Mouse (Mus musculus) stomach, embryonic 16.5 days (tissue): ENCODE results near the gene Pfdn5. TPM values are rescaled to one million over a fixed set of nuclear protein-coding genes. Genes with fewer than 3 reads are reported as not detected.
"Not testable (repeated sequence)": the region's sequence is repeated elsewhere in the genome, so short reads cannot be mapped to it uniquely, and the experiment has no call there.

ENCODE experiments used
- ATAC-seq: fragments of 200-750 bp; cut with Nextera tagmentation; 2 replicates; pipeline ENCODE4 v1.8.0; 2017; ENCODE audit warnings: moderate number of reproducible peaks, moderate TSS enrichment; ENCODE audit not compliant: insufficient read depth, low FRiP score
- H3K27ac ChIP-seq: fragments of 300-500 bp; sonication (generic); 2 replicates; pipeline ENCODE4 v1.5.1; 2014; ENCODE audit warnings: low read length
- H3K27me3 ChIP-seq: fragments of 300-500 bp; sonication (generic); 2 replicates; pipeline ENCODE4 v1.6.1; 2014; ENCODE audit warnings: low read length, control low read depth, mixed read lengths; ENCODE audit not compliant: control insufficient read depth, insufficient read depth
- H3K36me3 ChIP-seq: fragments of 300-500 bp; sonication (generic); 2 replicates; pipeline ENCODE4 v1.6.1; 2014; ENCODE audit warnings: low read length; ENCODE audit not compliant: control insufficient read depth, insufficient read depth
- H3K4me1 ChIP-seq: fragments of 300-500 bp; sonication (generic); 2 replicates; pipeline ENCODE4 v1.6.1; 2014; ENCODE audit warnings: low read length, control low read depth, mixed read lengths; ENCODE audit not compliant: control insufficient read depth, insufficient read depth
- H3K4me2 ChIP-seq: fragments of 300-500 bp; sonication (generic); 2 replicates; pipeline ENCODE4 v1.6.1; 2014; ENCODE audit warnings: low read depth, low read length, mixed read lengths
- H3K4me3 ChIP-seq: fragments of 300-500 bp; sonication (generic); replicated peaks from 2 replicates; pipeline ENCODE4 v1.5.1; 2014; ENCODE audit warnings: mild to moderate bottlenecking, low read length
- H3K9ac ChIP-seq: fragments of 300-500 bp; sonication (generic); 2 replicates; pipeline ENCODE4 v1.6.1; 2014; ENCODE audit warnings: low read length
- H3K9me3 ChIP-seq: fragments of 300-500 bp; sonication (generic); replicated peaks from 2 replicates; pipeline ENCODE4 v1.6.1; 2016; ENCODE audit warnings: low read length, control low read depth; ENCODE audit not compliant: control insufficient read depth
- WGBS: fragments of 180-500 bp; shearing (Covaris S2); extraction: QIAGEN DNeasy Blood & Tissue Kit; methylation state at CpG from one replicate; pipeline ENCODE4 v1.1.7; 2014; 5-methylcytosine and 5-hydroxymethylcytosine counted together
- polyA plus RNA-seq: library from polyadenylated mRNA; unstranded; fragments of >200 nt; fragmentation: Nextera tagmentation; extraction: Ambion mirVana; gene quantifications from 2 replicates; pipeline ENCODE4 v1.2.1, GENCODE M21; 2015

Gene Pfdn5
- polyA plus RNA-seq, 1 experiment from 2014 or later: 321 TPM

DNA sequence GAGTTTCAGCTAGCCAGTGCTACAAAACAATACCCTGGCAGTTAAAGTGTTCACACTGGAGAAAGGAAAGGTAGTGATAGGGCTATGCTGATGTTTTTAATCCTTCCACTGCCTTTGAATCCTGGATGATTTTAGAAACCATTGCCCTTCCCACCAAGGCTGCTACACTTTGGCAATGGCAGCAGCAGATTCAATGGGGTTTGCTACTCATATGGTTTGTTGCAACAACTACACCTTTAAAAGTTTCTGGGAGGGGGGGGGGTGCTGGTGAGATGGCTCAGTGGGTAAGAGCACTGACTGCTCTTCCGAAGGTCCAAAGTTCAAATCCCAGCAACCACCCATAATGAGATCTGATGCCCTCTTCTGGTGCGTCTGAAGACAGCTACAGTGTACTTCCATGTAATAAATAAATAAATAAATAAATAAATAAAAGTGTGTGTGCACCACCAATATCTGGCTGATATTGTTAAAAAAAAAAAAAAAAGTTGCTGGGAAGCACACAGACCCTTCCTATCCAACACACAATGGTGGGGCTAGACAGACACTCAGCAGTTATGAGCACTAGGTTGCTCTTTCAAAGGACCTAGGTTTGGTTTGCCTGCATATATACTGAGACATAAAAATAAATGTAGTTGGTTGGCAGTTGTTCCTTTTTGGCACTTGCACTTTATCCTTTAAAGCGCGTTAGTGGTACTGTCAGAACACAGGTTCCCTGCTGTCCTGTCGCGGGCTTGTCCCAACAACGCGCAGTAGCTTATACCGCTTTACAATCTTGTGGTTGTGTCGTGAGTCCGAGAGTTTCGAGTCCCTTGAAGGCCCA is 1.1 kb upstream of the Pfdn5 start:
- no peak overlapping the region for H3K27ac ChIP-seq
- no peaks in the 10 kb centered on the region for H3K9me3 ChIP-seq
- 74% methylated on average over 12 of the region's 12 CpGs for WGBS
- H3K36me3 ChIP-seq: peaks cover 9% of the 10 kb centered on the region; the same call in 1 of the 2 replicates
- H3K4me1 ChIP-seq: peaks cover 10% of the 10 kb centered on the region; the same call in 1 of the 2 replicates
- H3K4me3 ChIP-seq: 0 out of 2 replicates have a peak overlapping the region, but pooled peaks have one; percentile 76
- no peak overlapping the region for H3K9ac ChIP-seq
- ATAC-seq: no peak
- no peaks in the 10 kb centered on the region for H3K27me3 ChIP-seq
- peak overlapping the region; percentile 22; the same call in 1 of the 2 replicates for H3K4me2 ChIP-seq

DNA sequence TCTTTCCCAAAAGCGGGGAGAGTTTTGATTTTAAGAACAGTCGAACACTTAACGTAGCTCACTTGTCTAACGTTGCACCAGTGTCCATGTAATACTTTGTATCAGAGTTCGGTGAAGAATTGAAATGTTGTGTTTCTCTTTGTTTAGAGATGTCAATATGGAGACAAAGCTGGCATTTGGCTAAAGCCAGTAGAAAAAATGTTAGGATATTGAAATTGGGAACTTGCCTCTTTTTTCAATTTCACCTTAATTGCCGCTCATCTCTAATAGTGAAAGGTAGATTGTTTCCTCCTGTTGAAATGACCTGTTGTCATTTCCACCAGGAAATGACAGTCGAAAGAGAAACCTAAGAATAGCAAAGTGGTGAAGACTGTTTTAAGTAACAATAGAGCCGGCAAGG is 976 bp downstream of the Pfdn5 start:
- peak overlapping the region; percentile 70 for H3K4me2 ChIP-seq
- peaks cover 10% of the 10 kb centered on the region; the same call in 1 of the 2 replicates for H3K4me1 ChIP-seq
- WGBS: 56% methylated on average over 8 of the region's 8 CpGs
- H3K36me3 ChIP-seq: peaks cover 5% of the 10 kb centered on the region; the same call in 1 of the 2 replicates
- no peaks in the 10 kb centered on the region for H3K27me3 ChIP-seq
- no peak overlapping the region for H3K27ac ChIP-seq
- no peaks in the 10 kb centered on the region for H3K9me3 ChIP-seq
- no peak for ATAC-seq
- H3K4me3 ChIP-seq: peak overlapping the region; percentile 76
- H3K9ac ChIP-seq: peak overlapping the region; percentile 81

DNA sequence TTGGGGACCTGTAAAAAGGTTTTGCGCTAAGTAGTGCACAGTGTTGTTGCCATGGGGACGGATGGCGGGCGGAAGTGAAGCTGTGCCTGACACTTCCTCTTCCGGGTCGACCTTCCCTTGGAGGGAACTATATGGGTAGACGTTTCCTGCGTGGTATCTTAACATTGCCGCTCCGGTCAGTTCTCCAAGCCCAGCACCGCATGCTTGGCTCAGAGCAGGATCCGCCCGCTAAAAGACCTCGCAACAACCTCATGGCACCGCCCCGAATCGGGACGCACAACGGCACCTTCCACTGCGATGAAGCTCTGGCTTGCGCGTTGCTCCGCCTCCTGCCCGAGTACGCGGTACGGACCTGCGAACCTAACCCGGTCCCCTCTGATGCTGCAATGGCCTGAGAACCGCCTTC is 5.7 kb downstream of the Pfdn5 start, which contains the start of gene Myg1:
Myg1 (plus strand) TSS at position 100 of the 406 bp plus-strand sequence.
- ATAC-seq: peak; percentile 93
- no peaks in the 10 kb centered on the region for H3K9me3 ChIP-seq
- peak within 1 kb of the TSS; percentile 84 for H3K27ac ChIP-seq
- whole genome bisulfite sequencing: under 1% methylated on average over 30 of the region's 30 CpGs
- H3K36me3 ChIP-seq: 0 out of 2 replicates have a peak, but pooled peaks cover 8% of the 10 kb centered on the region
- peaks cover 17% of the 10 kb centered on the region for H3K4me1 ChIP-seq
- H3K4me3 ChIP-seq: peak within 1 kb of the TSS; percentile 77
- no peaks in the 10 kb centered on the region for H3K27me3 ChIP-seq
- H3K9ac ChIP-seq: peak within 1 kb of the TSS; percentile 78
- H3K4me2 ChIP-seq: peak within 1 kb of the TSS; percentile 87

DNA sequence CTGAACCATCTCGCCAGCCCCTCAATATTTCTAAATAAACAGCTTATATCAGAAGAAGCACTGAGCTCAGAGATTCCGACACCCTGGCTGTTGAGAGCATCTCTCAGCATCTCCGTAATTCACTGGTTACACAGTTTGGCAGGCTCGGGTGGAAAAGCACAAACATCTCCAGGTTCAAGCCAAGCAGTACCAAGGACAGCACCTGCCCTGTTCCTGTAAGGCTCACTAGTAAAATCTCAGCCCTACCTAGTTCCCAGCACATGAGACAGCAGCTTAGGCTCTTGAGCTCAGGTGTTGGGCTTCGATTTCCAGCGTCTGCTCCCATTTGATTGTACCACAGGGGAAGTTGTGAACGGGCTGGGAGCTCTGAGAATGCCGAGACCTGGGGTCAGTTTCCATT is 9.3 kb downstream of the Pfdn5 start:
- no peak overlapping the region for H3K9ac ChIP-seq
- 82% methylated on average over 8 of the region's 8 CpGs for WGBS
- H3K4me3 ChIP-seq: no peak overlapping the region
- no peaks in the 10 kb centered on the region for H3K9me3 ChIP-seq
- no peak for ATAC-seq
- no peak overlapping the region for H3K4me2 ChIP-seq
- H3K27me3 ChIP-seq: no peaks in the 10 kb centered on the region
- 0 out of 2 replicates have a peak, but pooled peaks cover 8% of the 10 kb centered on the region for H3K36me3 ChIP-seq
- H3K4me1 ChIP-seq: peaks cover 9% of the 10 kb centered on the region
- H3K27ac ChIP-seq: no peak overlapping the region

DNA sequence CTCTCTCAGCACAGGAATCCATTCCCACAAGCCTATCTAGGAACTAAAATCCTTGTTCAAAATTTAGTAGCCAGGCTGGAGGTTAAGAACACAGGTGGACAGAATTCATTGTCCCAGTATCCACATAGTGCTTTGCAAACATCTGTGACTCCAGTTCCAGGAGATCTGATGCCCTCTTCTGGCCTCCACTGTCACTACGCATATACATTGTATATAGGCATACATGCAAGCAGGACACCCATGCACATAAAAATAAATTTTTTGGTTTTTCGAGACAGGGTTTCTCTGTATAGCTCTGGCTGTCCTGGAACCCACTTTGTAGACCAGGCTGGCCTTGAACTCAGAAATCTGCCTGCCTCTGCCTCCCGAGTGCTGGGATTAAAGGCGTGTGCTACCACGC is 10.0 kb downstream of the Pfdn5 start:
- not testable (repeated sequence) for ATAC-seq, H3K27me3 ChIP-seq, H3K4me1 ChIP-seq, H3K4me3 ChIP-seq, H3K4me2 ChIP-seq, H3K36me3 ChIP-seq, H3K9me3 ChIP-seq, H3K9ac ChIP-seq, H3K27ac ChIP-seq
- WGBS: 88% methylated on average over 5 of the region's 5 CpGs

DNA sequence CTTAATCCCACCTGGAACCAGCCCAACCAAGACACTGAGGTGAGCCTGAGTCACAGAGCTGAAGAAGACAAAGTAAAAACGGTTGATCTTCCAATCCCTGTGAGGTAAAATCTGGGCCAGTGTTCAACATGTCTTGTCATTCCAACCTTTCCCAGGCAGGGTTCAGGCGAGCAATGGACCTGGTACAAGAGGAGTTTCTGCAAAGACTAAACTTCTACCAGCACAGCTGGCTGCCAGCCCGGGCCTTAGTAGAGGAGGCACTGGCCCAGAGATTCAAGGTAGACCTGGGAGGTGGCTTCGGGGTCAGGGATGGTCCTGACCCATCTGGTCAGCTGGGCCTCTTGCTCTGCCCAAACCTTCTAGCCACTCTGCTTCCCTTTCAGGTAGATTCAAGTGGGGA is 11.0 kb downstream of the Pfdn5 start:
- Histone ChIP-seq H3K4me1 (peaks cover 9% of the 10 kb centered on the region), H3K9me3 (no peaks in the 10 kb centered on the region), H3K36me3 (0 out of 2 replicates have a peak, but pooled peaks cover 8% of the 10 kb centered on the region), H3K27ac (no peak overlapping the region), H3K27me3 (no peaks in the 10 kb centered on the region), H3K9ac (no peak overlapping the region), H3K4me2 (no peak overlapping the region), H3K4me3 (no peak overlapping the region)
- WGBS: 87% methylated on average over 4 of the region's 4 CpGs
- no peak for ATAC-seq

DNA sequence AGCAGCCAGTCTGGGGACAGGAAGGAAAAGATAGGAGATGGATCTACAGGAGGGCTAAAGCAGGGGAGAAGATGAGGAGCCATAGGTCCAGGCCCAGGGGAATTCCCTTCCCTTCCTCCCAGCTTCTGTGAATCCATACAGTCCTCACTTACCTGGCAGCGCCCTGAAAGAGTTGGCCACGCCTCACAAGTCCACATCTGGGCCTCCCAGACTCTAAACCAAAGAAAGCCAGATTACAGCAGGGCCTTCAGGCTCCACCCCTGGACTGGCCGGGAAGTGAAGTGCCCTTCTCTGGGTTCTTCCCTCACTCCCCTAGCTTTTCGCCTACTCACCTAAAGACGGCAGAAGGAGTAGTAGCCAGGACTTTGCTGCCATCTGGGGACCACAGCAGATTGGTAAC is 13.7 kb downstream of the Pfdn5 start:
- H3K4me2 ChIP-seq: no peak overlapping the region
- no peaks in the 10 kb centered on the region for H3K9me3 ChIP-seq
- no peaks in the 10 kb centered on the region for H3K4me1 ChIP-seq
- ATAC-seq: peak; percentile 22; the same call in 1 of the 2 replicates
- no peaks in the 10 kb centered on the region for H3K27me3 ChIP-seq
- no peak overlapping the region for H3K4me3 ChIP-seq
- H3K27ac ChIP-seq: no peak overlapping the region
- 56% methylated on average over 5 of the region's 5 CpGs for WGBS
- no peak overlapping the region for H3K9ac ChIP-seq
- 0 out of 2 replicates have a peak, but pooled peaks cover 8% of the 10 kb centered on the region for H3K36me3 ChIP-seq

DNA sequence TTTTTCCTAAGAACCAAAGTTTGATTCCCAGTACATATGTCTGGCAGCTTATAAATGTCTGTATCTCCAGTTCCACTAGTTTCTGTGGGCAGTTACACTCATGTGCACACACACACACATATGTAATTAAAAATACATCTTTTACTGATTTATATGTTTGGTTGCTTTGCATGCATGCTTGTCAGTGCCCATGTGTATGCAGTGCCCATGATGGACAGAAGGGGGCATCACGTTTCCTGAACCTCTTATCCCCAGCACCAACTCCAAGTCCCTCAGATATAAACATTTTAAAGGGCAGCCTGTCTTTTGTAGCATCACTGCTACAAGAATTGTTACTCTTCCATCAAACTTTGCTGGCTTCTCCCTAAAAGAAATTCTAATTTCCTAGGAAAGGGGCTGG is 15.7 kb downstream of the Pfdn5 start:
- H3K27me3 ChIP-seq: no peaks in the 10 kb centered on the region
- no peak overlapping the region for H3K9ac ChIP-seq
- no peak overlapping the region for H3K4me3 ChIP-seq
- WGBS: 5% methylated on average over 1 of the region's 1 CpGs
- no peak overlapping the region for H3K4me2 ChIP-seq
- no peak overlapping the region for H3K27ac ChIP-seq
- no peaks in the 10 kb centered on the region for H3K4me1 ChIP-seq
- H3K36me3 ChIP-seq: no peaks in the 10 kb centered on the region
- no peaks in the 10 kb centered on the region for H3K9me3 ChIP-seq
- ATAC-seq: no peak

DNA sequence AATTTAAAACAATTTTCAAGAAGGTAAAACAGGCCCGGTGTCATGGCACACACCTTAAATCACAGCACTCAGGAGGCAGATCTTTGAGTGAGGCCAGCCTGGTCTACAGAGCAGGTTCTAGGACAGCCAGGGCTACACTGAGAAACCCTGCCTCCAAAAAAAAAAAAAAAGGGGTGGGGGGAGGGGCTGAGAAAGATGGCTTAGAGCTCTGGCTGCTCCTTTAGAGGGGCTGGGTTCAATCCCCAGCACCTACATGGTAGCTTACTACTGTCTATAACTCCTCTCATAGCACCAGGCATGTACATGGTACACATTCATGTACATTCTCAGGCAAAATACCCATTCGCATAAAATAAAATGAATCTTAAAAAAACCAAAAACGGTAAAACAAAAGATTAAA is 18.6 kb downstream of the Pfdn5 start:
- Histone ChIP-seq H3K36me3 (no peaks in the 10 kb centered on the region), H3K4me1 (no peaks in the 10 kb centered on the region)
- WGBS: 94% methylated on average over 3 of the region's 3 CpGs

More for the DNA sequence above, 18.6 kb downstream of the Pfdn5 start:
- H3K9me3 ChIP-seq: no peaks in the 10 kb centered on the region
- H3K4me3 ChIP-seq: no peak overlapping the region
- no peaks in the 10 kb centered on the region for H3K27me3 ChIP-seq
- no peak for ATAC-seq
- no peak overlapping the region for H3K9ac ChIP-seq
- no peak overlapping the region for H3K4me2 ChIP-seq
- H3K27ac ChIP-seq: no peak overlapping the region
